Mouse (Mus musculus): ENCODE measurements at regions not wholly inside any gene's neighbourhood (a gene's known extent, or its start where the extent isn't known, plus 50 kb on each side); places are given as distances from the start of the nearest gene placed in this dataset.

GRCm38 (mm10) chr7:137875306-137875705, 437.9 kb downstream of the Glrx3 start:
- no peak for DNase-seq (ENCODE audit: low spot score in 2 of 2)

DNA sequence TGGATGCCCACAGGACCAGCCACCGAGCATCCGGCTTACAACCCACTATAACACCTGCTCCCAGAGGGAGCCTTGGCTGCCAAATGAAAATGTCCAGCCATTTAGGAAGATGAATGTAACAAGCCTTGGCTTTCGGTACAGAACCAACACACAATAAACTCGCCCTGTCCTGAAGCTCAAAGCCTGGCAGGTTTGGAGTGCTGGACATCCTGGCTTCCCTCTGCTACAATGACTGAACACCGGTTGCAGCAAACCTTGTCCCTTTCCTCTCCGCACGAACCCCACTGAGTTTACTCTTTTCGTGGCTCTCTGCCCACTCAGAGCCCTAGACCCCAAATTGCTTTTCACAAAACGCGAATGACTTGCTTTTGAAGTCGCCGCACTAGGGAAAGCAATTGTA, 441.9 kb downstream of the Glrx3 start:
- no peak for DNase-seq (ENCODE audit: low spot score in 2 of 2)

DNA sequence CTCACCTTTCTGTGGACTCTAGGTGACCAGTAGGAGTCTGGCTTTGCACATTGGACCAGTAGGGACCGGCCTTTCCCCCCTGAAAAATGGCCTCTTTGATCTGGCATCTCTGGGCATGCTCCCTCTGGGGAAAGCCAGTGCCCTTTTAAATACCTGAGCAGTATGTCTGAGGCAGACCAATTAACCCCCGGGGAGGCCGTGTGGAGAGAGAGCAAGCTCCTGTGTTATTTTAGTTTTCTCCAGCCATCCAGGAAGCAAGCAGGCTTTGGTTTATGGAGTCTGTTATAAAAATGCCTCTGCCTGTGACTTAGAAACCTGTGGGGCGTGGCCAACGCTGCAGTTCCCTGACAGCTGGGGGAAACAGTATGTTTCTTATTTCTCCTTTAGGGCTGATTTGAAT, 445.5 kb downstream of the Glrx3 start:
- no peak for DNase-seq (ENCODE audit: low spot score in 2 of 2)

DNA sequence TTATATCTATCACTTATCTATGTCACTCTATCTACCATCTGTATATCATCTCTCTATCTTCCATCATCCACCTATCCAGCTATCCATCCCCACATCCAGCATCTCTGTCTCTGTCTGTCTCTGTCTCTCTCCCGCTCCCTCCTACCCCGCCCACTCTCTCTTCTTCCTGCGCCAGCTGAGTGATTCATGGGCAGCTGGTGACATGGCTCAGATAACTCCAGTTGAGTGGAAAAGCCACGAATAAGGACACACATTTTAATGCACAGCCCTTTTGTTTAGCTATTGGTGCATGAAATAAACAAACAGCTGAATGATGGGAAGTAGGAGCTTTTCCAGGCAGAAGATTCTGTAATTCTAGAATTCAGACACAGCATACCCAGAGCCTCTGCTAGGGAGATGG, 446.3 kb downstream of the Glrx3 start:
- no peak for DNase-seq (ENCODE audit: low spot score in 2 of 2)

DNA sequence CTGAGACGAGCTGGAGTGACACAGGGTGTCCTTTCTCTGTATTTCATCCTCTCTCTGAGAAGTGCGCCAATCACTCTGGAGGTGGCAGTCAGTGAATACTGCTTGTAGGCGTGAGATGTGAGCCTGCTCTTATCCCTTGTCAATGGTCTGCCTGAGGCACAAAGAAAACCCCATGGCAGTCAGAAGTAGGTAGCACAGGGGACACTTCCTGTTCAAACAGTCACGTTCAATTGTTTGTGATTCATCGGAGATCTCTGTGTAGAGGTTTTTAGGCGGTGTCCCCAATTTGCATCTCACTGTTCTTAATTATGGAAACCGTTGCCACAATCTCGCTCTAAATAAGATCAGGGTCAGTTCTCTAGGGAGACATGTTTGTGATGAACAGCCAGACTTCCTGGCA, 447.7 kb downstream of the Glrx3 start:
- DNase-seq (ENCODE audit: low spot score in 2 of 2), result no peak

GRCm38 (mm10) chr7:137888731-137889130, 451.3 kb downstream of the Glrx3 start:
- DNase-seq (ENCODE audit: low spot score in 2 of 2), result no peak

- no peak for DNase-seq (ENCODE audit: low spot score in 2 of 2)
These were observed 469.1 kb downstream of the Glrx3 start for GRCm38 (mm10) chr7:137906424-137907060.

DNA sequence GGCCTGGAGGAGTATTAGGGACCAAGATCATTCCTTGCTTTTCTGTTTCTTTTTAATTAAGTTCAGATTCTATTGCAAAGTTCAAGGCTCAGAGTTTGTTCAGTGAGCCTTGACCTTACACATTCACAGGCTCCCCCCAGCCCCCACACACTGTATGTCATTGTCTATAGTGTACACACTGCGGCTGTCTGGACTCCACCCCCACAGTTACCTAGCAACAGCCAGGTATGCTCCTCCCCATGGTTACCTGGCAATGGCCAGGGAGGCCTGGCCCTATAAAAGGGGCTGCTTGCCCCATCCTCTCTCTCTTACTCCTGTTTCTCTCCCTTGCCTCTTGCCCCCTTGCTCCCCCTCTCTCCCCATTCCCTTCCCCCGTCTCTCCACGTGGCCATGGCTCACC, 472.0 kb downstream of the Glrx3 start:
- no peak for DNase-seq (ENCODE audit: low spot score in 2 of 2)

DNA sequence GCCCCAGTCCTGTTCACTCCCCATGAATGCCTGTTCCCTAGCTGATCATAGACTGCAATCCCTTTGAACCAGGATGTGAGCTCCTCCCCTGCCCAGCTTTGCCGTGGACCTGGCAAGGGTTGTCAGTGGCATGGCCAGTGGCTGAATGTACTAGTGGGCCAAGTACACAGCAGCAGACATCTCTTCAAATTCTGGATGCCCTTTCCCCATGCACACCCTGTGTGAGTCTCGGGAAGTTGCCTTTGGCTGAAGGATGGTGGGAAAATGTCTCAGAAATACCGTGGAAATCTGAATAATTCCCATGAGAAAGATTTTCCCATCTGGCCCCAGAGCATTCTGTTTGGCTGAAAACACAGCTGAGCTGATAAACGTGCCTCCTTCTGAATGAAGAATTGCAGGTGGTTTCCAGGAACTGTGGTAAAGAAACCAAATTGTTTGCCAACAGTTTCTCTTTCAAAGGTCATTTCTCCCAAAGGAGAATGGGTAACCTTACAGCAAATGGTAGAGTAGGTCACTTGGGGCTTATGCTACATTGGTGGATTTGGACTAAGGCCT, 476.2 kb downstream of the Glrx3 start:
- DNase-seq (ENCODE audit: low spot score in 2 of 2), result no peak

- DNase-seq (ENCODE audit: low spot score in 2 of 2), result no peak
These were observed 477.1 kb downstream of the Glrx3 start for GRCm38 (mm10) chr7:137914506-137914905.

DNA sequence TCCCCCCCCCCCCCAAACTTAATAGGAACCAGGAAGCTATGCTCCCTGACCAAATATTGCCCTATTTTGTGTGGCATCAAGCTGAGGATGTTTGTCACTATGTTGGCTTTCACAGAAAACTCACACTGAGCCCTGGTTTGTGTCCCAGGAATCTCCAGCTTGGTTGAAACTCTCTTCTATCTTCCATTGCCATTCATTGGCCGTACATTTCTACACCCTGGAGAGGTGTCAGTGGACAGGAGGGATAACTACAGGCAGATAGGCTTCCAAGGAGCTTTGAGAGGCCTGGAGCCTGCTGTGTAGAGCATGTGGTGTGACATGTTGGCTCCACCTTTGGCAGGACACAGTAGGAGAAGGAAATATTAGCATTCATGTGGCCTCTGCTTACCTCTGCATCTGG, 478.9 kb downstream of the Glrx3 start:
- DNase-seq (ENCODE audit: low spot score in 2 of 2), result no peak

DNA sequence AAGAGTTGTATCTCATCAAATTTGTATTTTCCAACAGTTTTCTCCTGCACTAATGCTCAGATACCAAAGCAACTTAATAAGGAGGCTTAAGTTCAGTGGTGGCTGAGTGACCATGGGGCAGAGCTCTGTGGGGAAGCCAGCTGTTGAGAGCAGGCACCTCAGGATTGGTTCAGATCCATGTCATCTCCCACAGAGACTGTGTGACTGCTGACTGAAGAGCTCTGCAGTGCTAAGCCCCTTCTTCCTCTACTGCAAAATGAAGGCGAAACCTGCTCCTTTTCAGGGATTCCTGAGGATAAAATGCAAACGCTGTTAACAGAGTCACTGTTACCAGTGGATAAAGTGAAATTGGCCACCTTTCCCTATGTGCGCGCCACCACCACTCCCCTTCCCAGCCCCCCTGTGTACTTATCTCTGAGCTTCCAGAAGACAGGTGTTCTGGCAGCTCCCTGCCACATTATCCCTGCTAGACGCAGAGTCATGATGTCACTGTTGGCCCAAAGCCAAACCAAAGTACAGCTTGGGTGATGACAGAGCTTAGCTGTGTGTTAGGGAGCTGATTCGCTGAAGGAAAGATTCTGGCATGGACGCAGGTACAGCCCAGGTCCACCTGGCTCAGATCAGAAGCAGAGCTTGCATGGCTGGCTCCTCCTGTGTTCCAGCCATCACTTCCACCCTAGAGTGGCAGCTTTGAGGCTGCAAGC, 472.9 kb downstream of the Tcerg1l start:
- peak; percentile 6 to 23 for DNase-seq (ENCODE audit: low spot score in 2 of 2)

DNA sequence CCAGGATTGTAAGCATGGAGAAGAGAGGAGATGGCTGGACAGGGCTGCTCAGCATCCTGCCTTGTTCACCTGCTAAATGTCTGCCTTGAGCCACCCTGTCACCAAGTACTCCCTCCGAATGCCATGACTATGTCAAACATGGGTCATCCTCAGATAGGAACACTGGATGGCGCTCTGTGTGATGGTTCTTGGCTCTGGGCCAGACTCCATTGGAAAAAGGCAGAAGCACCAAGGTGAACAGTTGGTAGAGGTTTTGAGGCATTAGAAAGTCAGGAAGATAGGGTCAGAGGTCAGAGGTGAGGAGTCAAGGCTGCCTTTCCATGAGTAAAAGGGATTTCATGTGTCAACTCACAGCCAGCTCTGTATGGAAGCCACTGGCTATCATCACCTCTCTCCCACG, 471.9 kb downstream of the Tcerg1l start:
- DNase-seq (ENCODE audit: low spot score in 2 of 2), result no peak

DNA sequence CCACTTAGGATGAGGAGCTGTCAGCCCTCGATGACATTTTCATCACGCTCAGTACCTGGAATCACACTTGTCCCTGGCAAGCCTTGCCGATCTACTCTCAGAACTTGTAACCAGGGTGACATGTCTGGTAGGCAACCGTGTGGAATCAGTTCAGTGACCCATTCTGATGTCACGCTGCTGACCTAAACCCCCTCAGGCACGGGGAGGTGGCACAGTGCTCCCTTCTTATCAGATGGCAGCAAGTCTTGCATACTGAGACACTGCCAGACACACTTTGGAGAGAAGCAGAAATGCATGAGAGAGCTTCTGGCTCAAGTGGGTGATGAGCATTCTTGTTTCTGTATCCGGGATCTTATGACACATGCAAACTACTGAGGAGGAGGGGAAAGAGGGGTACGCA, 470.2 kb downstream of the Tcerg1l start:
- DNase-seq (ENCODE audit: low spot score in 2 of 2), result no peak

GRCm38 (mm10) chr7:137930200-137930599, 467.3 kb downstream of the Tcerg1l start:
- DNase-seq (ENCODE audit: low spot score in 2 of 2), result no peak

DNA sequence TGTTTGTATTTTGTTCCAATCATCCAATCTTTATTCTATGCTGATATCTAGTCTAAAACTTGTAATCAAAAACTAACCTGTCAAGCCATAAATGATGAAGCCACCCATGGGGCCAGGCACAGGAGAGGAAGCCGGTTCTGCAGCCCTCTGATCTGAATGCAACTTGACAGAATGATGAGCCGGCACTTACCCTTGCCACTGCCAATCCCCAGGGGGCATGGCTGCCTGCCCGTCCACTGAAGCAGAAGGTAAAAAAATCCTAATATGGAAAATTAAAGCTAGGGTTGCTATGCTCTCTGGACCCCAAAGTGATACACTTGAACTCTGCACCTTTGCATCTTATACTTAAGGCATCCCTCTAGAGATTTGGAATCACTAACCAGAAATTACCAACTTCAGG, 461.6 kb downstream of the Tcerg1l start:
- DNase-seq (ENCODE audit: low spot score in 2 of 2), result no peak

DNA sequence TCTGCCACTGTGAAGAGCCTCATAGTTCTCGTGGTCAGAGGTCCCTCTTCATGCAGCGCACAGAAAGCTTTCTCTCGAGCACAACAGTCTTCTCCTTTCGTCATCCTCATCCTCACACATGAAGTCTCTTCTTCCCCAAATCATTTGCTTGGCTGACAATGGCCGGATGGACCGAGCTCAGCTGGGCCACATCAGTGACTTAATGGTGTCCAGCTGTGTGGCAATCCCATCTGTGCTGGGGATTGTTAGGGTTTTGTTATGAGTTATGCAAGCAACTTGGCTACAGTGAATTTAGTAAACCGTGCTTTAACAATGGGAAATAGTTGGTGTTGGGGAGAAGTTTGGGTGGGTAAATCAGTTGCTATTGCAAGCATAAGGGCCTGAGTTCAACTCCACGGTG, 458.4 kb downstream of the Tcerg1l start:
- no peak for DNase-seq (ENCODE audit: low spot score in 2 of 2)

DNA sequence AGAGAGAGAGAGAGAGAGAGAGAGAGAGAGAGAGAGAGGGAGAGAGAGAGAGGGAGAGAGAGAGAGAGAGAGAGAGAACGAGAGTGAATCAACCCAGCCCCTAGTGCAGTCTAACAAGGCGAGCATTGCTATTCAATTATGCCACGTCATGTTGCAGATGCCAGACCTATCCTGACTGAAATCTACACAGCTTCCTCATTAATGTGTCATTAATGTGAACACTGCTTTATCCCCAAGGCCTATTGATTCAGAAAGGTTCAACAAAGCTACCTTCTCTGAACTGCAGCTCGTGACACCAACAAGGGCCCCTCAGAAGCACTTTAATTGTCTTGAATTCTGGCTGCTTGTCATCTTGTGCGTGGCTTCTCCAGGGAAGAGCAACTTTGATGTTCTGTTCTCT, 457.4 kb downstream of the Tcerg1l start:
- DNase-seq (ENCODE audit: low spot score in 2 of 2), result no peak

- DNase-seq (ENCODE audit: low spot score in 2 of 2), result no peak
These were observed 452.5 kb downstream of the Tcerg1l start for GRCm38 (mm10) chr7:137944991-137945390.

- DNase-seq (ENCODE audit: low spot score in 2 of 2), result no peak
These were observed 450.1 kb downstream of the Tcerg1l start for GRCm38 (mm10) chr7:137947424-137947823.

GRCm38 (mm10) chr7:137957354-137957753, 440.2 kb downstream of the Tcerg1l start:
- DNase-seq (ENCODE audit: low spot score in 2 of 2), result peak in 1 of 2 experiments; percentile 16

GRCm38 (mm10) chr7:137957848-137958247, 439.7 kb downstream of the Tcerg1l start:
- DNase-seq (ENCODE audit: low spot score in 2 of 2), result no peak

Data from adrenal gland, adult 18-20 months (tissue).